Comparison of ENCODE assay signal across 36 mouse cellular contexts in the genomic region with DNA sequence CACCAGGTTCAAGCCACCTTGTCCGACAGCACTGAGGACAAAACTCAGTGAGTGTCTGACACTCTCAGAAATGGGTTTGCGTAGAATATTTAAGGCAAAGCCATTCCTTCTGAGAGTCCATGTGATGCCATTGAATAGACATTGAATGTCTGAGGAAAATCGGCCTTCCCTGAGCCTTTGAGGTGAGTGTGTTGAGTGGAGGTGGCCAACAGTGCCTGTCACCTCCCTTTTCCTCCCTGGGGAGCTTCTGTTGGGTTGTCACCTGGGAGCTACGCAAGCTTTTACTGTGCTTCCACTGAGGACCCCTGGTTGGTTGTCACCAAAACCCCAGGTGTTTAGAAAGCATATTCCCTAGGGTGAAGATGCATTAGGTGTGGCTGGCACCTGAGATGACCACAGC. TPM values are rescaled to one million over a fixed set of nuclear protein-coding genes. Genes with fewer than 3 reads are reported as not detected.
"Had no signal": no experiment of that assay in that cellular context is flagged by ENCODE, and none has a peak within 500 bp of the region (broad histone marks: within the 10 kb centered on the region; RNA-seq: fewer than 3 reads in every experiment).

No protein-coding gene starts in this region.

- H3K27me3 ChIP-seq: heart, embryonic 12.5 days; heart, embryonic 15.5 days; hindbrain, embryonic 12.5 days; hindbrain, embryonic 13.5 days; hindbrain, embryonic 15.5 days; intestine, embryonic 15.5 days; kidney, embryonic 15.5 days had no signal

- H3K9me3 ChIP-seq: heart, embryonic 12.5 days; heart, embryonic 13.5 days; heart, embryonic 15.5 days; hindbrain, embryonic 10.5 days; hindbrain, embryonic 12.5 days; hindbrain, embryonic 13.5 days; hindbrain, embryonic 15.5 days; intestine, embryonic 15.5 days; kidney, embryonic 15.5 days had no signal

- DNase-seq: heart, postnatal 10 days; heart, postnatal 36 days; heart, postnatal 4 days; kidney, adult 11 months; kidney, adult 18-20 months; kidney, adult 2 months; kidney, adult 8-10 months; kidney, adult 9 months; kidney, postnatal 14 days; kidney, postnatal 25 days; kidney, postnatal 36 days; kidney, postnatal 4 days; layer of hippocampus, adult 9-11 months; layer of hippocampus, postnatal 36 days had no signal

- H3K27ac ChIP-seq: heart, embryonic 13.5 days; heart, embryonic 15.5 days; hindbrain, embryonic 10.5 days; hindbrain, embryonic 12.5 days; hindbrain, embryonic 13.5 days; hindbrain, embryonic 14.5 days; hindbrain, embryonic 15.5 days; hindbrain, postnatal 0 days; kidney, embryonic 15.5 days; kidney, postnatal 0 days; layer of hippocampus, adult 2 months; left cerebral cortex, adult 2 months had no signal

- H3K4me1 ChIP-seq: heart, embryonic 15.5 days; hindbrain, embryonic 10.5 days had no signal

- H3K4me3 ChIP-seq: heart, embryonic 12.5 days; heart, embryonic 13.5 days; heart, embryonic 15.5 days; hindbrain, embryonic 10.5 days; hindbrain, embryonic 12.5 days; hindbrain, embryonic 13.5 days; hindbrain, embryonic 15.5 days; intestine, embryonic 15.5 days; kidney, embryonic 15.5 days; layer of hippocampus, adult 2 months; left cerebral cortex, adult 2 months had no signal

- H3K36me3 ChIP-seq: heart, embryonic 15.5 days; hindbrain, embryonic 10.5 days; hindbrain, embryonic 12.5 days; hindbrain, embryonic 13.5 days; hindbrain, embryonic 15.5 days; intestine, embryonic 15.5 days; kidney, embryonic 15.5 days had no signal

RNA-seq across cellular contexts. Expression of gene Cdh26, which starts 1.7 kb away (rescaled TPM):
- total RNA-seq: heart, postnatal 25 days; hematopoietic stem cell, adult 5-6 weeks; left cerebral cortex, adult 18-20 months had no signal
- polyA plus RNA-seq: heart, embryonic 14.5 days; heart, embryonic 15.5 days; inflammation-experienced regulatory T-cells, adult 6 months had no signal

RNA-seq across cellular contexts. Expression of gene Ppp1r3d, which starts 14.4 kb away (rescaled TPM):
- polyA plus RNA-seq: inflammation-experienced regulatory T-cells, adult 6 months had no signal

RNA-seq across cellular contexts. Expression of gene Sycp2, which starts 21.2 kb away (rescaled TPM):
- polyA plus RNA-seq: inflammation-experienced regulatory T-cells, adult 6 months; intestine, postnatal 0 days; kidney, adult 2 months; kidney, embryonic 14.5 days; large intestine, adult 2 months had no signal
